Mouse (Mus musculus): ENCODE measurements around the gene Grcc10. TPM values are rescaled to one million over a fixed set of nuclear protein-coding genes. Genes with fewer than 3 reads are reported as not detected.
A peak's percentile ranks its signal among the peaks of the same experiment; 100 is the strongest.

The Grcc10 gene
- polyA plus RNA-seq, 1 experiment from 2014 or later = 623 TPM

- Histone ChIP-seq H3K36me3 (peaks cover 31% of the 10 kb centered on the region), H3K4me1 (peaks cover 56% of the 10 kb centered on the region), H3K4me2 (peak overlapping the region; percentile 84), H3K4me3 (replicated peaks) (peak overlapping the region; percentile 65), H3K27me3 (replicated peaks) (no peaks in the 10 kb centered on the region), H3K9me3 (replicated peaks) (no peaks in the 10 kb centered on the region), H3K9ac (replicated peaks) (peak overlapping the region; percentile 95), H3K27ac (replicated peaks) (peak overlapping the region; percentile 99)
- 66% methylated on average over 3 of the region's 3 CpGs for WGBS
- ATAC-seq (ENCODE audit: low FRiP score) = no peak
These were observed 668 bp upstream of the Grcc10 start for GRCm38 (mm10) chr6:124741842-124742241.

- ATAC-seq (ENCODE audit: low FRiP score) = peak; percentile 22
- no peaks in the 10 kb centered on the region for H3K9me3 ChIP-seq (replicated peaks)
- H3K27ac ChIP-seq (replicated peaks) = peak overlapping the region; percentile 99
- peak overlapping the region; percentile 65 for H3K4me3 ChIP-seq (replicated peaks)
- H3K27me3 ChIP-seq (replicated peaks) = no peaks in the 10 kb centered on the region
- WGBS = 0% methylated on average over 29 of the region's 29 CpGs
- H3K4me2 ChIP-seq = peak overlapping the region; percentile 84
- peaks cover 43% of the 10 kb centered on the region for H3K4me1 ChIP-seq
- H3K36me3 ChIP-seq = peaks cover 28% of the 10 kb centered on the region
- H3K9ac ChIP-seq (replicated peaks) = peak overlapping the region; percentile 95
These were observed 825 bp downstream of the Grcc10 start for GRCm38 (mm10) chr6:124740211-124740887.

- Histone ChIP-seq H3K27me3 (replicated peaks) (no peaks in the 10 kb centered on the region), H3K4me2 (peak overlapping the region; percentile 84), H3K4me1 (peaks cover 33% of the 10 kb centered on the region), H3K36me3 (peaks cover 19% of the 10 kb centered on the region), H3K9ac (replicated peaks) (peak overlapping the region; percentile 95), H3K9me3 (replicated peaks) (no peaks in the 10 kb centered on the region), H3K4me3 (replicated peaks) (no peak overlapping the region), H3K27ac (replicated peaks) (peak overlapping the region; percentile 99; the same call in 1 of the 2 replicates)
- no peak for ATAC-seq (ENCODE audit: low FRiP score)
- 81% methylated on average over 10 of the region's 10 CpGs for WGBS
These were observed 1.9 kb downstream of the Grcc10 start for GRCm38 (mm10) chr6:124739231-124739796.

GRCm38 (mm10) chr6:124738511-124739023 is 2.6 kb downstream of the Grcc10 start, which contains the start of gene Ptpn6:
Gene Ptpn6, minus strand, starts transcription at chr6:124738714.
- peak within 1 kb of the TSS; percentile 95 for H3K9ac ChIP-seq (replicated peaks)
- no peaks in the 10 kb centered on the region for H3K27me3 ChIP-seq (replicated peaks)
- peak within 1 kb of the TSS; percentile 84 for H3K4me2 ChIP-seq
- H3K36me3 ChIP-seq = peaks cover 13% of the 10 kb centered on the region
- H3K27ac ChIP-seq (replicated peaks) = peak within 1 kb of the TSS; percentile 99; the same call in 1 of the 2 replicates
- 21% methylated on average over 15 of the region's 15 CpGs for WGBS
- H3K4me1 ChIP-seq = peaks cover 33% of the 10 kb centered on the region
- no peak for ATAC-seq (ENCODE audit: low FRiP score)
- H3K9me3 ChIP-seq (replicated peaks) = no peaks in the 10 kb centered on the region
- H3K4me3 ChIP-seq (replicated peaks) = no peak within 1 kb of the TSS

- 94% methylated on average over 11 of the region's 11 CpGs for WGBS
These were observed 4.1 kb downstream of the Grcc10 start for GRCm38 (mm10) chr6:124737040-124737439.

GRCm38 (mm10) chr6:124734417-124734816 is 6.8 kb downstream of the Grcc10 start:
- ATAC-seq (ENCODE audit: low FRiP score) = no peak
- 95% methylated on average over 3 of the region's 3 CpGs for WGBS
- Histone ChIP-seq H3K4me3 (replicated peaks) (no peak overlapping the region), H3K9ac (replicated peaks) (no peak overlapping the region), H3K27me3 (replicated peaks) (no peaks in the 10 kb centered on the region), H3K4me1 (peaks cover 10% of the 10 kb centered on the region), H3K36me3 (no peaks in the 10 kb centered on the region), H3K9me3 (replicated peaks) (no peaks in the 10 kb centered on the region), H3K27ac (replicated peaks) (no peak overlapping the region), H3K4me2 (no peak overlapping the region)

More at GRCm38 (mm10) chr6:124737040-124737439, 4.1 kb downstream of the Grcc10 start:
- no peak overlapping the region for H3K9ac ChIP-seq (replicated peaks)
- no peak for ATAC-seq (ENCODE audit: low FRiP score)
- peaks cover 25% of the 10 kb centered on the region for H3K4me1 ChIP-seq
- H3K4me2 ChIP-seq = no peak overlapping the region
- H3K36me3 ChIP-seq = no peaks in the 10 kb centered on the region
- no peaks in the 10 kb centered on the region for H3K9me3 ChIP-seq (replicated peaks)
- no peak overlapping the region for H3K27ac ChIP-seq (replicated peaks)
- H3K27me3 ChIP-seq (replicated peaks) = no peaks in the 10 kb centered on the region
- H3K4me3 ChIP-seq (replicated peaks) = no peak overlapping the region

- no peaks in the 10 kb centered on the region for H3K27me3 ChIP-seq (replicated peaks)
- no peaks in the 10 kb centered on the region for H3K4me1 ChIP-seq
- no peak overlapping the region for H3K4me2 ChIP-seq
- H3K4me3 ChIP-seq (replicated peaks) = no peak overlapping the region
- ATAC-seq (ENCODE audit: low FRiP score) = no peak
- WGBS = 47% methylated on average over 19 of the region's 19 CpGs
- H3K36me3 ChIP-seq = no peaks in the 10 kb centered on the region
- H3K27ac ChIP-seq (replicated peaks) = no peak overlapping the region
- no peaks in the 10 kb centered on the region for H3K9me3 ChIP-seq (replicated peaks)
- H3K9ac ChIP-seq (replicated peaks) = no peak overlapping the region
These were observed 8.5 kb downstream of the Grcc10 start for GRCm38 (mm10) chr6:124732476-124733370.

GRCm38 (mm10) chr6:124731038-124731437 is 10.1 kb downstream of the Grcc10 start:
- H3K4me1 ChIP-seq = no peaks in the 10 kb centered on the region
- no peak overlapping the region for H3K4me3 ChIP-seq (replicated peaks)
- no peaks in the 10 kb centered on the region for H3K36me3 ChIP-seq
- H3K4me2 ChIP-seq = no peak overlapping the region
- H3K9ac ChIP-seq (replicated peaks) = no peak overlapping the region
- 88% methylated on average over 7 of the region's 7 CpGs for WGBS
- ATAC-seq (ENCODE audit: low FRiP score) = no peak
- no peaks in the 10 kb centered on the region for H3K27me3 ChIP-seq (replicated peaks)
- H3K9me3 ChIP-seq (replicated peaks) = no peaks in the 10 kb centered on the region
- no peak overlapping the region for H3K27ac ChIP-seq (replicated peaks)

GRCm38 (mm10) chr6:124729850-124730705 is 11.1 kb downstream of the Grcc10 start:
- Histone ChIP-seq H3K9me3 (replicated peaks) (no peaks in the 10 kb centered on the region), H3K4me2 (no peak overlapping the region), H3K27ac (replicated peaks) (no peak overlapping the region), H3K27me3 (replicated peaks) (no peaks in the 10 kb centered on the region), H3K36me3 (no peaks in the 10 kb centered on the region), H3K9ac (replicated peaks) (no peak overlapping the region), H3K4me1 (no peaks in the 10 kb centered on the region), H3K4me3 (replicated peaks) (no peak overlapping the region)
- 87% methylated on average over 8 of the region's 8 CpGs for WGBS
- ATAC-seq (ENCODE audit: low FRiP score) = no peak

- Histone ChIP-seq H3K4me1 (no peaks in the 10 kb centered on the region), H3K27me3 (replicated peaks) (no peaks in the 10 kb centered on the region), H3K36me3 (no peaks in the 10 kb centered on the region), H3K9ac (replicated peaks) (no peak overlapping the region), H3K4me3 (replicated peaks) (no peak overlapping the region), H3K4me2 (no peak overlapping the region), H3K9me3 (replicated peaks) (no peaks in the 10 kb centered on the region), H3K27ac (replicated peaks) (no peak overlapping the region)
- no peak for ATAC-seq (ENCODE audit: low FRiP score)
- 89% methylated on average over 10 of the region's 10 CpGs for WGBS
These were observed 12.6 kb downstream of the Grcc10 start for GRCm38 (mm10) chr6:124728621-124729020.

GRCm38 (mm10) chr6:124724472-124724871 is 16.7 kb downstream of the Grcc10 start:
- no peak overlapping the region for H3K9ac ChIP-seq (replicated peaks)
- no peak overlapping the region for H3K4me2 ChIP-seq
- no peaks in the 10 kb centered on the region for H3K36me3 ChIP-seq
- H3K27ac ChIP-seq (replicated peaks) = no peak overlapping the region
- H3K9me3 ChIP-seq (replicated peaks) = no peaks in the 10 kb centered on the region
- no peaks in the 10 kb centered on the region for H3K27me3 ChIP-seq (replicated peaks)
- no peak for ATAC-seq (ENCODE audit: low FRiP score)
- H3K4me3 ChIP-seq (replicated peaks) = no peak overlapping the region
- H3K4me1 ChIP-seq = no peaks in the 10 kb centered on the region
- 89% methylated on average over 10 of the region's 10 CpGs for WGBS

All from neural tube, embryonic 15.5 days (tissue).